Mouse (Mus musculus): ENCODE data around the gene Ypel2. TPM values are rescaled to one million over a fixed set of nuclear protein-coding genes. Genes with fewer than 3 reads are reported as not detected.

Gene Ypel2
- total and polyA plus RNA-seq, 2 experiments from 2014 or later = 3.6 to 4.6 TPM

DNA sequence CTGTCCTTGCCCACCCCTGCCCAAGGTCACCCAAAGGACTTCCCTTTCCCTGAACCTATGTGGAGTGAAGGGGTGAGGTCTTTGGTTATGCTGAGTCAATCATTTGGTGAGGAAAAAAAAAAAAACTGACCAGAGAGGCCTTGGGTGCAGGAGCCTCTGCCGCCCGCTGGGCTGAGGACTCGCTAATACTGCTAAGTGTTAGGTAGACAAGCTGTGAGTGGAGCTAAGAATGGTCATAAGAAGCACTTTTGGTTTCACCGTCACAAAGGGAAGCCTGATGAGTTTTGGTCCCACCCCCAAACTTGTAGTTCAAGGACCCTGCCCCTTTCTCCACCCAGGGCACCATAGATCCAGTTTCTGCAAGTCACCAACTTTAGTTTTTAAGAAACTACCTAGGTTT lies 55.4 kb downstream of the Ypel2 start:
- Histone ChIP-seq H3K4me2 (ENCODE audit: low read depth, low read length) (no peak overlapping the region), H3K9ac (replicated peaks; ENCODE audit: low read length) (no peak overlapping the region), H3K4me1 (ENCODE audit: insufficient read depth, low read length) (no peaks in the 10 kb centered on the region), H3K27ac (no peak overlapping the region), H3K27me3 (ENCODE audit: insufficient read depth, low read length) (no peaks in the 10 kb centered on the region), H3K9me3 (ENCODE audit: low read length) (no peaks in the 10 kb centered on the region), H3K4me3 (ENCODE audit: low read length) (no peak overlapping the region), H3K36me3 (ENCODE audit: insufficient read depth, low read length) (no peaks in the 10 kb centered on the region)
- TF ChIP-seq CTCF (IDR thresholded peaks at IDR 0.05; ENCODE audit: low read depth) = no peak
- DNase-seq (ENCODE audit: low spot score) = no peak
- WGBS = 92% methylated on average over 4 of the region's 4 CpGs
- ATAC-seq = no peak

DNA sequence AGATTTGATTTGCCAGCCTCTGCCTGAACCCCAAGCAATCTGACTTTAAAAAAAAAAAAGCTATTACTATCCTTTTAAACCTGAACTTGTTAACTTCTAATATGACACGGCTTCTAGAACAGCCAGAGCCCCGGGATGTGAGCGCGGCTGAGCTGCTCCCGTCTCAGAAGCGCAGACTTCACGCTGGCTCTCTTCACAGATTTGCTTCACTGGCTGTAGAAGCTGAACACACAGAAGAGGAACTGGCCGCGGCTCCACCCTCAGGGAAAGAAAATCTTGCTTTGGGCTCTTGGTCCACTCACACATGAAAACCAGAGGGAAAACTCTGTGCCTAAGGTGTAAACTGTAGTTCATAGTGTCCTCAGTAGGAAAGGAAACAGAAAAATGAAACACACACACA lies 56.6 kb downstream of the Ypel2 start:
- ATAC-seq (no peak), DNase-seq (ENCODE audit: low spot score) (no peak)
- WGBS = 46% methylated on average over 9 of the region's 9 CpGs

DNA sequence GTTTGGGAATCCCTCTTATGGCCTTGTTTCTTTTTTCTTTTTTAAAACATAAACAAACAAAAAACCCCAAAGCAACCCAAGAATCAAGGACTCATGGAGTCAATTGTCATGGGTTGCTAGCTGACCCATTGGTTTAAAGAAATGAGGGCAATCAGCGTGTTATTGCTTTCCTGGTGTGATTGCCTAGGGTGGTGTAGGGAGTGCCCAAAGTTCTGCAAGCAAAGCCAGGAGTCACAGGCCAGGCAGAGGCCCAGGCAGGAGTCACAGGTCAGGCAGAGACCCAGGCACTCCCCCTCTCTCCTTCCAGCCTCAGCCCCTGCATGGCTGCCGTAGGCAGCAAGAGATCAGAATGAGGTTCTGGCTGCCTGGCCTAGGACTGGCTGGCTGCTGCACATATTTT lies 58.6 kb downstream of the Ypel2 start:
- no peaks in the 10 kb centered on the region for H3K4me1 ChIP-seq (ENCODE audit: insufficient read depth, low read length)
- H3K4me3 ChIP-seq (ENCODE audit: low read length) = no peak overlapping the region
- no peak overlapping the region for H3K4me2 ChIP-seq (ENCODE audit: low read depth, low read length)
- DNase-seq (ENCODE audit: low spot score) = no peak
- H3K36me3 ChIP-seq (ENCODE audit: insufficient read depth, low read length) = no peaks in the 10 kb centered on the region
- H3K27ac ChIP-seq = no peak overlapping the region
- 72% methylated on average over 2 of the region's 2 CpGs for WGBS
- ATAC-seq = no peak
- no peaks in the 10 kb centered on the region for H3K9me3 ChIP-seq (ENCODE audit: low read length)
- no peaks in the 10 kb centered on the region for H3K27me3 ChIP-seq (ENCODE audit: insufficient read depth, low read length)
- no peak for TF ChIP-seq CTCF (IDR thresholded peaks at IDR 0.05; ENCODE audit: low read depth)
- no peak overlapping the region for H3K9ac ChIP-seq (replicated peaks; ENCODE audit: low read length)

More for the DNA sequence above, 56.6 kb downstream of the Ypel2 start:
- Histone ChIP-seq H3K36me3 (ENCODE audit: insufficient read depth, low read length) (no peaks in the 10 kb centered on the region), H3K4me1 (ENCODE audit: insufficient read depth, low read length) (no peaks in the 10 kb centered on the region), H3K9me3 (ENCODE audit: low read length) (no peaks in the 10 kb centered on the region), H3K9ac (replicated peaks; ENCODE audit: low read length) (no peak overlapping the region), H3K27ac (no peak overlapping the region), H3K4me3 (ENCODE audit: low read length) (no peak overlapping the region), H3K27me3 (ENCODE audit: insufficient read depth, low read length) (no peaks in the 10 kb centered on the region), H3K4me2 (ENCODE audit: low read depth, low read length) (no peak overlapping the region)
- no peak for TF ChIP-seq CTCF (IDR thresholded peaks at IDR 0.05; ENCODE audit: low read depth)

DNA sequence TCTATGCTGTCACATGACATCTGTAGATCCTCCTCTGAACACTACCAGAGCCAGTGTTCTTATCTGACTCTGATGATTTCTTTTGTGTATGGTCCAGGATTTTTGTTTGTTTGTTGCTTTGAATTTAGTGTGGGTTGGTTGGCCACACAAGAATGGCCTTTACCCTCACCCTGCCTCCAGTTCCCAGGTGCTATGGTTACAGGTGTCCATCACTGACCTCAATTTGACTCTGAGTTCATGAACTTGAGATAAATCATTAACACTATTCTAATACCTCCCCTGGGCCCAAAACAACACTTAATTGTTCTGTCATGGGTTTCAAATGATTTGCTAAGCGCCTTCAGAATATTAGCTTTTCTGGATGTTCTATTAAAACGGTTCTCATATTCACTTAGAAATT lies 61.3 kb downstream of the Ypel2 start:
- Histone ChIP-seq H3K4me3 (ENCODE audit: low read length) (no peak overlapping the region), H3K9me3 (ENCODE audit: low read length) (no peaks in the 10 kb centered on the region), H3K27ac (no peak overlapping the region), H3K4me1 (ENCODE audit: insufficient read depth, low read length) (no peaks in the 10 kb centered on the region), H3K9ac (replicated peaks; ENCODE audit: low read length) (no peak overlapping the region), H3K4me2 (ENCODE audit: low read depth, low read length) (no peak overlapping the region), H3K27me3 (ENCODE audit: insufficient read depth, low read length) (no peaks in the 10 kb centered on the region), H3K36me3 (ENCODE audit: insufficient read depth, low read length) (no peaks in the 10 kb centered on the region)
- ATAC-seq (no peak), DNase-seq (ENCODE audit: low spot score) (no peak)
- 90% methylated on average over 2 of the region's 2 CpGs for WGBS
- TF ChIP-seq CTCF (IDR thresholded peaks at IDR 0.05; ENCODE audit: low read depth) = no peak

DNA sequence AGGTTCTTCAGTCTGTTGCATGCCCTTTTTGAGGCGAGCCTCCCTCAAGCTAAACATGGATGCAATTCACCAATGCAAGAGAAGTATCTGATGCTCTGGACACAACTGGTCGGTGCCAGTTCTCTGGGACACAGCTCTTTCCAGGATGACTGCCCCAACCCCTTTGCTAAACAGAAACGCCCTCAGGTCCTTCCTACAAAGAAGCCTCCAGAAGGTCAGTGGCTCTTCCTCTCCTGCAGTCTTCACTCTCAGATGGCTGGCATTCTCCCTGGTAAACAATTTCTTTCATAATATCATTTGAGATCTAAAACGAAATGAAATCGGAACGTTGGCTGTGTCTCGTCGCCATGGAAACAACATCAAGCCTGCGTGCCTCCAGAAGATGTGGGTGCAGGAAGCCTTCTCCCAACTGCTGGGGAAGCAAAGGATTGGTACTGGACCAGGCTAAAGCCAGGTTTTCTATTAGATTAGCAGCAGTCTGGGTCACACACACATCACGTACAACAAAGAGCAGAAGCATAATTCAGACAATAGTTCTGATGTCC lies 62.8 kb downstream of the Ypel2 start:
- H3K4me2 ChIP-seq (ENCODE audit: low read depth, low read length) = no peak overlapping the region
- peak overlapping the region; percentile 46 for H3K27ac ChIP-seq
- no peaks in the 10 kb centered on the region for H3K27me3 ChIP-seq (ENCODE audit: insufficient read depth, low read length)
- no peaks in the 10 kb centered on the region for H3K4me1 ChIP-seq (ENCODE audit: insufficient read depth, low read length)
- WGBS = 47% methylated on average over 10 of the region's 10 CpGs
- no peaks in the 10 kb centered on the region for H3K9me3 ChIP-seq (ENCODE audit: low read length)
- TF ChIP-seq CTCF (IDR thresholded peaks at IDR 0.05; ENCODE audit: low read depth) = no peak
- ATAC-seq = no peak
- no peaks in the 10 kb centered on the region for H3K36me3 ChIP-seq (ENCODE audit: insufficient read depth, low read length)
- H3K9ac ChIP-seq (replicated peaks; ENCODE audit: low read length) = no peak overlapping the region
- DNase-seq (ENCODE audit: low spot score) = peak; percentile 69
- no peak overlapping the region for H3K4me3 ChIP-seq (ENCODE audit: low read length)

DNA sequence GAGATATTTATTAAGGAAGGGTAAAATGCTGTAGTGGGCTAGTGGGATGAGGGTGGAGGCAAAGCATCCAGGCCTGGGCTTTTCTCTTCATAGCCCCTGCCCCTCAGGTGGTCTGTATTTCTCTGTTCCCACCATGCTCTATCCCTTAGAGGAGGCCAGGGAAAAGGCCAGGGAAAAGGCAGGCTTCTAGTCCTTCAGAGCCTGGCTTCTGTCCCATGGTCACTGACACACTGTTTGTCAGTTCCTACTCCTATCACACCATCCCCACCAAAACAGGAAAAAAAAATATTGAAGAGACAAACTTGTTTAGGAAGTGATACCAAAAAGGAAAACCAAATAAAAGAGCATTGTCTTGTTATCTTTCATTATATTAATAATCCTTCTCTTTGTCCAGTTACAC lies 63.5 kb downstream of the Ypel2 start:
- Histone ChIP-seq H3K27me3 (ENCODE audit: insufficient read depth, low read length) (no peaks in the 10 kb centered on the region), H3K36me3 (ENCODE audit: insufficient read depth, low read length) (no peaks in the 10 kb centered on the region), H3K27ac (peak overlapping the region; percentile 46), H3K4me2 (ENCODE audit: low read depth, low read length) (no peak overlapping the region), H3K4me1 (ENCODE audit: insufficient read depth, low read length) (no peaks in the 10 kb centered on the region), H3K9ac (replicated peaks; ENCODE audit: low read length) (no peak overlapping the region), H3K4me3 (ENCODE audit: low read length) (no peak overlapping the region), H3K9me3 (ENCODE audit: low read length) (no peaks in the 10 kb centered on the region)
- ATAC-seq (no peak), DNase-seq (ENCODE audit: low spot score) (no peak)
- TF ChIP-seq CTCF (IDR thresholded peaks at IDR 0.05; ENCODE audit: low read depth) = no peak

DNA sequence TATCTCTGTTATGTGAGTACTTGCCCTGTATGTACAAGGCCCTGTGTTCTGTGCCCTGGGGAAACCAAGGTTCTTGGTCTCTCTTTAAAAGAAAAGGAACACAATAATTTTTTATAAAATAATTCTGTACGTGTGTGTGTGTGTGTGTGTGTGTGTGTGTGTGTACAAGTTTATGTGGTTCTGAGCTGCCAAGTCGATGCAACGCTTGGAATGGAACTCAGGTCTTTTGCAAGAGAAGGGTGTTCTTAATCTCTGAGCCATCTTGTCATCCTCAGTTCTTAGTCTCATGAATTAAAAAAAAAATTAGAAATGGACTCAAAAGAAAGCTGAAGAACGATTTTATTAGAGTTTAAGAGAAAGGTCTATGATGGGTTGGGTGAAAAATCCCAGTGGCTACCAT lies 64.0 kb downstream of the Ypel2 start:
- Histone ChIP-seq H3K4me3 (ENCODE audit: low read length) (no peak overlapping the region), H3K9me3 (ENCODE audit: low read length) (no peaks in the 10 kb centered on the region), H3K27me3 (ENCODE audit: insufficient read depth, low read length) (no peaks in the 10 kb centered on the region), H3K36me3 (ENCODE audit: insufficient read depth, low read length) (no peaks in the 10 kb centered on the region), H3K9ac (replicated peaks; ENCODE audit: low read length) (no peak overlapping the region), H3K27ac (no peak overlapping the region), H3K4me1 (ENCODE audit: insufficient read depth, low read length) (no peaks in the 10 kb centered on the region), H3K4me2 (ENCODE audit: low read depth, low read length) (no peak overlapping the region)
- DNase-seq (ENCODE audit: low spot score) (no peak), ATAC-seq (no peak)
- WGBS = 85% methylated on average over 4 of the region's 4 CpGs
- no peak for TF ChIP-seq CTCF (IDR thresholded peaks at IDR 0.05; ENCODE audit: low read depth)

Data from hindbrain, postnatal 0 days (tissue).